Mouse (Mus musculus) hindlimb bud, embryonic 11.5 days (tissue): ENCODE data around the gene BC029722.

ENCODE experiments used
- DNase-seq: peaks from one replicate; pipeline ENCODE4 v3.0.0-alpha.2; 2012; ENCODE audit warnings: low read depth, low spot score; ENCODE audit errors: extremely low spot score

The BC029722 gene

DNA sequence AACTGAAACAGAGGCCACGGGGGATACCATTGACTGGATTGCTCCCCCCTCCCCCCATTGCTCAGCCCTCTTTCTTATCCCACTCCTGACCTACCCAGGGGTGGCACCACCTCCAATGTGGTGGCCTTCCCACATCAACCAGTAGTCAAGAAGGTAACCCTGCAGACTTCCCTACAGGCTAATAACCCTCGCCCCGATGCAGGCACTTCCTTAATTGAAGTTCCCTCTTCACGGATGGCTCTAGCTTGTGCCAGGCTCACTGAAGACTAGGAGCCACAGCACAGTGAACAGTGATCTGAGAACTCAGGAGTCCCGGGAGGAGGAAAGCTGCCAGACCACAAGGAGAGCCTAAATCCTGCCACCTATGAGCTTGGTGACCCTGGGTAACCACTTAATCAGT, 32.3 kb downstream of the BC029722 start:
- DNase-seq, result no peak

DNA sequence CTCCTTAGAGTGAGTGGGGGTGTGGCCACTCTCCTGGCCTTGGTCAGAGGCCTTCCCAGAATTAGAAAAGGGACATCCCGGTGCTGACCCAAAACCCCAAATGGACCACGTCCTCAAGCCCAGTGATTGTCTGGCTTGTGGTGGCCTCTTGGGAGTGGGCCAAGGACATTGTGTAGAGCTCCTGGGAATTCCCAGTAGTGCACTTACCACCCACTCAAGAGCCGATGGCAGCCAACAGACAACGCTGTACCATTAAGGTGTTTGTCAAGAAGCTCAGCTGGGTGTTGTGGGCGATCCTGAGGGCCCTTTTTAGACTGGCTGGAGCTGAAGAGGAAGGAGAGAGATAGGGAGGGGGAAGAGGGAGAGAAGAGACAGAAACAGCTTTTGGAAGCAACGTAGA, 34.7 kb downstream of the BC029722 start:
- no peak for DNase-seq

GRCm38 (mm10) chr2:155779506-155779905, 39.7 kb downstream of the BC029722 start:
- no peak for DNase-seq

GRCm38 (mm10) chr2:155779066-155779465, 40.2 kb downstream of the BC029722 start:
- no peak for DNase-seq

GRCm38 (mm10) chr2:155778004-155778403, 41.2 kb downstream of the BC029722 start:
- no peak for DNase-seq

GRCm38 (mm10) chr2:155777688-155777985, 41.6 kb downstream of the BC029722 start:
- no peak for DNase-seq

GRCm38 (mm10) chr2:155776824-155777687, 42.2 kb downstream of the BC029722 start:
- no peak for DNase-seq

DNA sequence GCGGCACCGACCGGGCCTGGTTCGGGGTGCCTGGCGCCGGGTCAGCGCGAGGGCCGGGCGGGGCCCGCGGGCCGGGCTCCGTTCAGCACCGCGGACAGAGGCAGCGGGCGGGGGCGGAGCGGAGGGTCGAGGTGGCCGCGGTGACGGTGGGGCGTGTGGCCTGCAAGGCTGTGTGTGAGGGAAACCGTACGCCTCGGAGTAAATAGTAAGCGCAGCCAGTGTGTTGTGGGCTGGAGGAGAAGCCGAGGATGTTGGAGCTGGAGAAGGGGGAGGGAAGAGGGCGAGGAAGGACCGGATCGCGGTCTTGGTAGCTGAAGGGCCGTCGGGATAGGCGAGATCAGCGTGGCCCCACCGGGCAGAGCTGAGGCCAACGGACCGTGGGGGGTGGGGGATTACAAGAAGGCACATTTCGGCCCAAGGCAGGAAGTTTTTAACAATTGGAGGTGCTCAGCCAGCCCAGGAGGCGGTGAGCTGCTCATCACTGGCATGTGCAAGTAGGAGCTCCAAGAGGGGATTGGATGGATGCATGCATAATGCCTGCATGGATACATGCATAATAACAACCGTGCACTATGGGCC, 43.5 kb downstream of the BC029722 start:
- DNase-seq, result no peak

GRCm38 (mm10) chr2:155774927-155775684, 44.1 kb downstream of the BC029722 start, which contains the start of gene Mmp24:
Gene Mmp24 (plus strand): TSS chr2:155775342.
- DNase-seq, result no peak

DNA sequence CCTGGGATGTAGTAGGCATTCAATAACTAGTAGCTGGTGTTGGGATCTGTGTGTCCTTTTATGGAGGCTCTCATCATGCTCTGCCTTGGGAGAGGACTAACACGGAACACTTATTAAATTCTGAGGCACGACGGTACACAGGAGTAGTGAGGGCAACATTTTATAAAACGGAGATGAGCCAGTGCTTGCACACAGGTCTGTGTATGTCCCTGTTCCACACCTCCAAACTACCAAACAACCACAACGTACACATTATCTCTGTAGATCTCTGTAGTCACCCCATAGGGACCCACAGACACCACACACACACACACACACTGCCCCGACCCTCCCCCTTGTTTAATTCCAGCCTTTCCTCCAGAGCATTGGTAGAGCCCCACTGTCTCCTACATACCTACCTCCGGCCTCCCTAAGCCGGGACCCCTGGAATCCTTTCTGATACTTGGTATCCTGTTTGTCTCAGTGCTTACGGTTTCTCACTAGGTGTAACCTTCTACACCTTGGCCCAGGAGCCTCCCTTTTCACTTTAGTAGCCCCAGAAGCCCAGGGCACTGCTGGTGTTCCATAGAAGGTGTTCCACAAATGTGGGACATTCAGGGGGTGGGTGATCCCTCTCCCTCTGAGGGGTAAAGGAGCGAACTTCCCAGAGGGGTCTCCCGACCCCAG, 44.8 kb downstream of the BC029722 start:
- DNase-seq, result no peak

GRCm38 (mm10) chr2:155773664-155774063, 45.6 kb downstream of the BC029722 start:
- DNase-seq, result no peak
